Mouse (Mus musculus) limb, embryonic 14.5 days (tissue): ENCODE measurements at regions not wholly inside any gene's neighbourhood (a gene's known extent, or its start where the extent isn't known, plus 50 kb on each side); places are given as distances from the start of the nearest gene placed in this dataset.

Experiments
- ATAC-seq: fragments of 200-750 bp; cut with Nextera tagmentation; 2 replicates; pipeline ENCODE4 v1.8.0; 2017; ENCODE audit warnings: low read depth, moderate number of reproducible peaks, moderate TSS enrichment; ENCODE audit not compliant: low FRiP score
- DNase-seq: peaks from one replicate; pipeline ENCODE4 v3.0.0-alpha.2; 2015; ENCODE audit warnings: low spot score
- H3K27ac ChIP-seq: fragments of 300-500 bp; sonication (generic); replicated peaks from 2 replicates; pipeline ENCODE4 v1.5.1; 2014; ENCODE audit warnings: low read depth, mild to moderate bottlenecking, low read length, moderate library complexity, mixed read lengths
- H3K27me3 ChIP-seq: fragments of 300-500 bp; sonication (generic); 2 replicates; pipeline ENCODE4 v1.6.1; 2014; ENCODE audit warnings: low read length, mixed read lengths; ENCODE audit not compliant: control insufficient read depth, insufficient read depth
- H3K36me3 ChIP-seq: fragments of 300-500 bp; sonication (generic); 2 replicates; pipeline ENCODE4 v1.6.1; 2014; ENCODE audit warnings: mild to moderate bottlenecking, low read length, moderate library complexity, mixed read lengths; ENCODE audit not compliant: control insufficient read depth, insufficient read depth
- H3K4me1 ChIP-seq: fragments of 300-500 bp; sonication (generic); 2 replicates; pipeline ENCODE4 v1.6.1; 2014; ENCODE audit warnings: antibody characterized with exemption, low read length, mixed read lengths; ENCODE audit not compliant: control insufficient read depth, insufficient read depth
- H3K4me2 ChIP-seq: fragments of 300-500 bp; sonication (generic); replicated peaks from 2 replicates; pipeline ENCODE4 v1.6.1; 2014; ENCODE audit warnings: low read depth, mild to moderate bottlenecking, low read length, moderate library complexity; ENCODE audit not compliant: severe bottlenecking
- H3K4me3 ChIP-seq: fragments of 300-500 bp; sonication (generic); replicated peaks from 2 replicates; pipeline ENCODE4 v1.5.1; 2014; ENCODE audit warnings: low read length
- H3K9ac ChIP-seq: fragments of 300-500 bp; sonication (generic); 2 replicates; pipeline ENCODE4 v1.6.1; 2014; ENCODE audit warnings: mild to moderate bottlenecking, low read depth, low read length, moderate library complexity; ENCODE audit not compliant: severe bottlenecking
- H3K9me3 ChIP-seq: fragments of 300-500 bp; sonication (generic); 2 replicates; pipeline ENCODE4 v1.6.1; 2016; ENCODE audit warnings: low read length; ENCODE audit not compliant: control insufficient read depth
- POLR2A ChIP-seq: fragments of 200-500 bp; IDR thresholded peaks from 2 replicates; pipeline ENCODE4 v1.8.0; 2012; ENCODE audit warnings: inconsistent platforms, mild to moderate bottlenecking, moderate library complexity, borderline replicate concordance; ENCODE audit not compliant: insufficient read depth, insufficient read length; ENCODE audit errors: extremely low read depth
- WGBS: fragments of 180-500 bp; shearing (Covaris S2); extraction: QIAGEN DNeasy Blood & Tissue Kit; methylation state at CpG from one replicate; pipeline ENCODE4 v1.1.7; 2014; 5-methylcytosine and 5-hydroxymethylcytosine counted together

GRCm38 (mm10) chr15:87972641-87973040, 428.5 kb downstream of the Fam19a5 start:
- no peak for DNase-seq

GRCm38 (mm10) chr15:87987322-87987985, 443.4 kb downstream of the Fam19a5 start:
- ATAC-seq, result no peak
- H3K27ac ChIP-seq, result no peak overlapping the region

More at GRCm38 (mm10) chr15:87972641-87973040, 428.5 kb downstream of the Fam19a5 start:
- no peak for TF ChIP-seq POLR2A
- H3K9ac ChIP-seq, result no peak overlapping the region
- no peaks in the 10 kb centered on the region for H3K27me3 ChIP-seq
- H3K4me1 ChIP-seq, result no peaks in the 10 kb centered on the region
- H3K4me3 ChIP-seq, result no peak overlapping the region
- no peaks in the 10 kb centered on the region for H3K9me3 ChIP-seq
- ATAC-seq, result no peak
- H3K36me3 ChIP-seq, result no peaks in the 10 kb centered on the region
- WGBS, result 83% methylated on average over 6 of the region's 6 CpGs
- H3K27ac ChIP-seq, result no peak overlapping the region
- no peak overlapping the region for H3K4me2 ChIP-seq

GRCm38 (mm10) chr15:87994546-87994945, 450.4 kb downstream of the Fam19a5 start:
- H3K9ac ChIP-seq, result no peak overlapping the region
- DNase-seq, result no peak
- ATAC-seq, result no peak
- H3K36me3 ChIP-seq, result no peaks in the 10 kb centered on the region
- no peak overlapping the region for H3K4me3 ChIP-seq
- H3K4me1 ChIP-seq, result no peaks in the 10 kb centered on the region
- no peak overlapping the region for H3K4me2 ChIP-seq
- H3K27me3 ChIP-seq, result no peaks in the 10 kb centered on the region
- WGBS, result 46% methylated on average over 8 of the region's 8 CpGs
- no peak for TF ChIP-seq POLR2A
- H3K27ac ChIP-seq, result no peak overlapping the region
- H3K9me3 ChIP-seq, result no peaks in the 10 kb centered on the region

More at GRCm38 (mm10) chr15:87987322-87987985, 443.4 kb downstream of the Fam19a5 start:
- 33% methylated on average over 5 of the region's 5 CpGs for WGBS
- DNase-seq, result no peak
- H3K4me3 ChIP-seq, result no peak overlapping the region
- TF ChIP-seq POLR2A, result no peak
- H3K9ac ChIP-seq, result no peak overlapping the region
- no peaks in the 10 kb centered on the region for H3K4me1 ChIP-seq
- no peak overlapping the region for H3K4me2 ChIP-seq
- no peaks in the 10 kb centered on the region for H3K27me3 ChIP-seq
- no peaks in the 10 kb centered on the region for H3K36me3 ChIP-seq
- no peaks in the 10 kb centered on the region for H3K9me3 ChIP-seq

GRCm38 (mm10) chr15:88017076-88017475, 473.0 kb downstream of the Fam19a5 start:
- Histone ChIP-seq H3K9ac (no peak overlapping the region), H3K4me1 (no peaks in the 10 kb centered on the region), H3K9me3 (no peaks in the 10 kb centered on the region), H3K4me2 (no peak overlapping the region), H3K4me3 (no peak overlapping the region), H3K27ac (no peak overlapping the region), H3K27me3 (no peaks in the 10 kb centered on the region), H3K36me3 (no peaks in the 10 kb centered on the region)
- DNase-seq (peak; percentile 27), ATAC-seq (no peak)
- 84% methylated on average over 5 of the region's 5 CpGs for WGBS
- TF ChIP-seq POLR2A, result no peak

- DNase-seq, result no peak
- H3K4me3 ChIP-seq, result no peak overlapping the region
- WGBS, result 78% methylated on average over 11 of the region's 11 CpGs
Measured at GRCm38 (mm10) chr15:88032751-88033150, 488.7 kb downstream of the Fam19a5 start.

More at GRCm38 (mm10) chr15:88032751-88033150, 488.7 kb downstream of the Fam19a5 start:
- no peaks in the 10 kb centered on the region for H3K27me3 ChIP-seq
- no peaks in the 10 kb centered on the region for H3K4me1 ChIP-seq
- H3K36me3 ChIP-seq, result no peaks in the 10 kb centered on the region
- ATAC-seq, result no peak
- no peak overlapping the region for H3K9ac ChIP-seq
- H3K9me3 ChIP-seq, result no peaks in the 10 kb centered on the region
- no peak for TF ChIP-seq POLR2A
- H3K4me2 ChIP-seq, result no peak overlapping the region
- H3K27ac ChIP-seq, result no peak overlapping the region
